Mouse (Mus musculus) brain, adult 2 months (tissue): Measurements from ENCODE around the gene B3gnt5.

Experiments
- DNase-seq: peaks from one replicate; pipeline ENCODE4 v3.0.0; 2011; ENCODE audit warnings: low read depth, low spot score

B3gnt5 gene

DNA sequence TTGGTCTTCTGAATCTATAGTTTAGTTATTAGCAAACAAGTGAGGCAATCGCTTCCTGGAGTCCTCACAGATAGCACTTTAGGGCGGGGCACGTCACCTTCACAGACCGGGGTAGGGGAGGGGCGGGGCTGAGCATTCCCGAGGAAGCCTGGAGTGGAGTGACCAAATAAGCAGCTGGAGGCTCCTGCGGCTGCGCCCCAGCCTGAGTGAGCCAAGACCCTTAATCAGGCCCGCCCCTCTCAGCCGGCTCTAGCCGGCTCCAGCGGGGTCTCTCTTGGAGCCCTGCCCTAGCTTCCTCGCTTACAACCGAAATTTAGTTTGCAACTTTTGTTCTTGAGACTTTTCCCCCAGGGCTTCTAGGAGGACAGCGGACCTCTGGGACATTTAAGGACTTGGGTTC is at the start of gene B3gnt5:
TSS of gene B3gnt5 (plus strand) at position 135 of the 400 bp plus-strand sequence.
- no peak for DNase-seq

DNA sequence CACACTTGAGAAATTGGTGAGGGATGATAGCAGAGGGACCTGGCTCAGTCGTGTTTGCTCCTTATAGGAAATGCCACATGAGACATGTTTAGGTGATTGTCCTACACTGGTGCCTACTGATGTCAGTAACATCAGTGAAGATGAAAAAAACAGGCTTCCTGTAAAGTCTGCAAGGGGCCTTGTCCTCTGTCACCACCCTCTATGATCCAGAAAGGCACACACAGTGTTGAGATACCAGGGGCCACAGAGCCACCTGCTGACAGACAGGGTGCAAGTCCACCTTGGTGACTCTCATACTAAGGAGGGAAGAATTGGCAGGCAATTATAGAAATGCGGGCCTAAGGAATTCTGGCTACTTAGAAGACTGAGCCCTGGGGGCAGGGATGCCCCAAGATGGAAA is 39.0 kb upstream of the B3gnt5 start:
- no peak for DNase-seq

DNA sequence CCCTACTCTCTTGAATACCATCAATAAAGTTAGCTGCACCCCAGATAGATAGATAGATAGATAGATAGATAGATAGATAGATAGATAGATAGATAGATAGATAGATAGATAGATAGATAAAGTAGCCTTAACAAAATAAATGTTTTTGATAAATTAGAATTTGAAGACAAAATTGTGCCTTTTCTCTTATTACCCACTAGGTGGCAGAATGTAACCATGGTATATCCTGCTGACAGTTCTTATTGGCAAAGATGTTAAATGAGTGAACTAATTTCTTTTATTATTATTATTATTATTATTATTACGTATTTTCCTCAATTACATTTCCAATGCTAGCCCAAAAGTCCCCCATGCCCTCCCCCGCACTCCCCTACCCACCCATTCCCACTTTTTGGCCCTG is 35.9 kb upstream of the B3gnt5 start:
- peak; percentile 24 for DNase-seq

DNA sequence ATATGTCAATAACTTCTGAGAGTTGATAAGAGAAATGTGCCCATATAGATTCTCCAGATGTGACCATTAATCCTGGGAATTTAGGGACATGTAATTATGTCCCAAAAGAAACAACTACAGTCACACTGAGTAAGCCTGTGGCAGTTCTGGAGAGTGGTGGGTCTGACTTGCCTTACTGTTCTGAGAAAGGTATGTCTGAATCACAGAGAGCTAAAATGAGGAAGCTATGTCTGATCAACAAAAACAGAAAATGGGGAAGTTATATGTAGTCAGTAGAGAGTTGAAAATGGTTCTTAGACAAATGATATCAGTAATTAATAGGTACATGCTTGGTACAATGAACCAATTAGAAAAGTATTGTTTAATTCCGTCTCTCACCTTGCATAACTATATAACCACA is 27.1 kb upstream of the B3gnt5 start:
- DNase-seq = no peak

DNA sequence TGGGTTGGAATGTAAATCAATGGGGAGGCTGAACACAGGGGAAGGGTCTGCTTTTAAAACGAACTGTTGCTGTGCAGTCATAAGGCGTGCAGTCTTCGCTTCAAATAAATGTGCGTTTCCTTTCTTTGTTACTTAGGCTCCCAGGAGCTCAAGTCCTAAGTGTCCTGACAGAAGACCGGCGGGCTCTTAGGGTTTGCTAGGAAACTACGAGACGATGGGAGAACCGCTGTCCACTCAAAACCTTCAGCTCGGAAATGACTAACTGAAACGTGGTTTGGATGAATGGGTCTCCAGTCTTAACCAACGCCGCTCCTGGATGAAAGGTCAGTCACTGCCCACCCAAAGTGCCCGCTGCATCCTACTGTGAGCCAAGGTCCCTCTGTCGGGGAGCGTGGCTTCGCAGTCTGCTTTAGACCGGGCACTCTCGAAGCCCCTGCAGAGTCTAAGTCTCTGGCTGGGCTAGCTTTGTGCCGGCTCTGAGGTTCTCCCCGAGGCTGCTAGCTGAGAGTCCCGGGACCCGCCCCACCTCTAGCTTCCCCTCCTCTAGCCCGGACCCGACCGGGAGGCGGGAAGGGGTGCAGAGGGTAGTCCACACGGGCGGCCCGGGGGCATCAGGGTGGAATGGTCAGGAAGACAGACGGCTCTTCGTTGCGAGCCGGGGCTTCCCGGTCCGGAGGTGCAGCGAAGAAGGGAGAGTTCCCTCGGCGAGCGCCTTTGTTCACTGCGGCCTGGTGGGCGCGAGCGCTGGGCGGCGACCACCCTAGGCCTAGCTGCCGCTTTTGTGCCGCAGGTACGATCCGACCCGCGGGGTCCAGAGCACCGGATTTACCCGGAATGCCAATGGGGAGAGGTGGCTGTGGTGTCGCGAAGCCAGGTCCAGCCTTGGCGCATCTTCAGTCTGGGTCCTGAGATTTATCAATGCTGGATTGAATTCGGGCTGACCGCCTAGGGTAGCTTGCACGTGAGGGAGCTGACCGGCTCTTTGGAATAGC is 793 bp downstream of the B3gnt5 start:
- no peak for DNase-seq

DNA sequence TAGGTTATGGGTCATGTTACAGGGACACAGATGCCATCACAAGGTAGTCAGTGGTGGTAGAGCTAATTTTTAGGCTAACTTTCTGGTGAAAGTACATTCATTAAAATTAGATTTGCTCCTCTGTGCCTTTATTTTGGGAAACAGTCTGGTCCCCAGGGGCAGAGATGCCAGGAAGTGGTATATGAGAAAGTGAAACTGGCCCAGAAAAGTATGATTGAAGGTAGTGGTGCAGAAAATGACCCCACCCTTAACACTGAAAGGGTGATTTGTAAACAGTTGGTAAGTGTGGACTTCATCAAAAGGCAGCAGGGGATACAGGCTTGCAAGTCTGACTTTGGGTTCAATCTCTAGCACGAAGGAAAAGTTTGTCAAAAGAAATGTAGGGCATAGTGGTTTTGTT is 1.7 kb downstream of the B3gnt5 start:
- DNase-seq = no peak

DNA sequence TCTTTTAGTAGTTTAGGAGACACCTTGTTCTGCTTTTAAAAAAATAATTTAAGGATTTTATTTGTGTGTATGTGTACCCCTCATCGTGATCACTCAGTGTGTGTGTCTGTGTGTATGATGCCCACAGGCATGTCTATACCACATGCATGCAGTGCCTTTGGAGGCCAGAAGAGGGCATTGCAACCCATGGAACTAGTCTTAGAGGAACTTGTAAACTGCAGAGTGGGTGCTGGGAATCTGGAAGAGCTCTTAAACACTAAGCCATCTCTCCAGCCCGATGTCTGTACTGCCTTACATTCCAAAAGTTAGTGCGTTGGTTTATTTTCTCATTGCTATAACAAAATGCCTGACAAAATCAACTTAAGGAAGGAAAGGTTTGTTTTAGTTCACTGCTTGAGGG is 6.1 kb downstream of the B3gnt5 start:
- no peak for DNase-seq

DNA sequence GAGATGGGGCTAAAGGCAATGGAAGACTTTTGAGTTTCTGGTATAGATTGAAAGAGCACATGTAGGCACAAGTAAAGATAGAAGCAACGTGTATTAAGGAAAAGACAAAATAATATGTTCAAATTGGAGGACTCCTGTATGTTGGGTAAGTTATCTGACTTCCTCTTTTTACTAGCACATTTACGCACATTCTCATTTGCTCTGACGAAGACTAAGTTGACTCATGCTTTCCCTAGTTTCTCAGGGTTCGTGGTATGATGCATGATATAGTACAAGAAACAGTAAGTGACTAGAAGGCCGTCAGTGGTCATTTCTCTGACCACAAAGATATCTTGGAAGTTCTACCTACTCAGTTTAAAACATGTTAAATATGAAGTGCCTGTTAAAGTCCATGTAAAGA is 8.0 kb downstream of the B3gnt5 start:
- DNase-seq = no peak

DNA sequence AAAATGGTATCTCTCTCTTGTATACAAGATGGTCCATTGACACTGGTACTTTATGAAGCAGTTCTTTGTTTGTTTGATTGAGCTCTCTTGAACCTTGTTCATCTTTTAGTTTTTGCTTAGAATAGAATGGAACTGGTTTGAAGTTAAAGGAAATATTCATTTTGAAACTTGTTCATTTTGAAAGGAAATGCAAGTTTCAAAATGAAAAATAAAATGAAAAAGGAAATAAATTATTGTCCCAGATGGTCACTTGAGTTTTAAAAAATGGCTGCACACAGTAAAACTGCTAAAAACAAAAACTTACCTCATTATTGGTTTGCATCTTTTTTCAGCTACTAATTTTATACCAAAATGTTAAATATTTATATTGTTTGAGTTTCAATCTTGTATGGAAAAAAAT is 12.0 kb downstream of the B3gnt5 start:
- DNase-seq = no peak

DNA sequence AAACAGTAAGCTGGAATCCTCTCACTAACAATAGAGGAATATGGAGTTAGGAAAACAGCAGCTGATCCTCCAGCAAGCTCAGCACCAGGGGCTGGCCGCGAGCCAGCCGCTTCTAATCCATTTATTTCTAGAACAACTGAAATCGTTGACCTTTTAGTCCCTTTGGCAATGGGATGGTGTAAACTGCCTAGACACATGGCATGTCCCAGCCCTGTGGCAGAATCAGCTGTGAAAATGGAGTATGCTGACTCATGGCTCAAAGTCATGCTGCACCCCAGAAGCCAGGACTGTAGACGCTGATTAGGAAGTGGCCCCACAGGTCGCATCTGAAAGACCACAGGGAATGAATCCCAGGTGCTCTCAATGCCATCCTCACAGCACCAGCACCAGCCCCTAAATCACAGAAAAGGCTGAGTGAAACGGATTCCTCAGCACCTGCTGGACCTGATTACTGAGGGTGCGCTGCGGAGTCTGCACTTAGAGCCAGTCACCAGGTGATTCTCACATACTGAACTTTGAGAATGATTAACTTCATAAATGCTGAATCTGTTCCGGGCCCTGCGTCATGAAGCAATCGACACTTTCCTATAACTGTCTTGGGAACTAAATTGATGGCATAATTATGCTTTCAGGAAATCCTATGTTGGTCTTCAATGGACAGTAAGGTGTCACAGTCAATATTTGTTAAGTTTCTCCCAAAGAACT is 26.5 kb downstream of the B3gnt5 start:
- DNase-seq = peak; percentile 18

DNA sequence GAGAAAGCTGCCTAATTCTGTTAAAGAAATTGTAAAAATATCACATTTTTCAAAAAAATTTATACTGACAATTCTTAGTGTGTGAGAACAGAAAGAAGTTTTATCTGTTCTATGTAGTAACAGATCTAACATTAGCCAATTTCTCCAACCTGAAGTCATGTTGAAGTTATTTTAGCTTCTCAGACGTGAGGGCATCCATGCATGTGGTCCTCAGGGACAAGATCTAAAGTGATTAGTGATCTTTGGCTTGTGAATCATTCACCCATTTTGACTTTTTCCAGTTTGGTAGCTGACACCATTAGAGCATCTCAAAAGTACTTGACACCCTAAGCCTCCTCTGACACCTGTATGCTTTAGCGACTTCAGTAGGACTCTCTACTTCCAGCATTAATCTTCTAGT is 29.9 kb downstream of the B3gnt5 start:
- no peak for DNase-seq

DNA sequence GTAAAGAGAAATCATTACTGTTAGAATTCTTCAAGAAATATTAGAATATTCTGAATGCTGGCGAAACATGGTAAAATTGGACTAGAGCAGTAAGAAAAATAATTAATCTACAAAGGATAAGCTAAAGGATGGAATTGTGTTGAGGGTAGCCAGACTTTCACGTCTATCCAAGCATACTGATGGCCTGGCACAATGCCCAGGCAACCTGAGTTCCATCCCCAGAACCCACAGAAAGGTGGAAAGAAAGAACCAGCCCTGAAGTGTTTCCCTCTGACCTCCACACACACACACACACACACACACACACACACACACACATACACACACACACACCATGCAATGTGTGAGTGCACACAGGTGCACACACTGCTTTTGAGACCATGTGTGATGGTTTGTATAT is 58.8 kb downstream of the B3gnt5 start:
- DNase-seq = no peak
